Mouse (Mus musculus) embryonic fibroblast, embryonic 13.5 days (primary cell): ENCODE data around the gene Zfp943. TPM values are rescaled to one million over a fixed set of nuclear protein-coding genes. Genes with fewer than 3 reads are reported as not detected.
"Not testable (repeated sequence)": the region's sequence is repeated elsewhere in the genome, so short reads cannot be mapped to it uniquely, and the experiment has no call there.

ENCODE experiments used
- H3K27ac ChIP-seq: 2 replicates; pipeline ENCODE4 v1.5.1; 2012; ENCODE audit warnings: low read length, control low read depth, inconsistent platforms; ENCODE audit not compliant: insufficient read depth
- H3K4me1 ChIP-seq: 2 replicates; pipeline ENCODE4 v1.6.1; 2011; ENCODE audit warnings: low read length; ENCODE audit not compliant: control insufficient read depth, insufficient read depth
- H3K4me3 ChIP-seq: 2 replicates; pipeline ENCODE4 v1.5.1; 2011; ENCODE audit warnings: mild to moderate bottlenecking, control low read depth, low read length; ENCODE audit not compliant: insufficient read depth
- CTCF ChIP-seq: IDR thresholded peaks from 2 replicates; pipeline ENCODE4 v1.5.1; 2011; ENCODE audit warnings: mild to moderate bottlenecking, control low read depth, low read length, moderate library complexity, borderline replicate concordance; ENCODE audit not compliant: insufficient read depth
- POLR2A ChIP-seq: IDR thresholded peaks from 2 replicates; pipeline ENCODE4 v1.6.1; 2011; ENCODE audit warnings: low read depth, mild to moderate bottlenecking, control low read depth, low read length, moderate library complexity
- polyA plus RNA-seq: library from polyadenylated mRNA; stranded (reverse); fragments of >200 nt; gene quantifications from 2 replicates; pipeline ENCODE4 v1.2.4, GENCODE M21; 2011; ENCODE audit warnings: low read depth; ENCODE audit not compliant: missing spikeins, insufficient read length

Gene Zfp943
- polyA plus RNA-seq, result 11.7 and 18.2 TPM in 2 replicates

DNA sequence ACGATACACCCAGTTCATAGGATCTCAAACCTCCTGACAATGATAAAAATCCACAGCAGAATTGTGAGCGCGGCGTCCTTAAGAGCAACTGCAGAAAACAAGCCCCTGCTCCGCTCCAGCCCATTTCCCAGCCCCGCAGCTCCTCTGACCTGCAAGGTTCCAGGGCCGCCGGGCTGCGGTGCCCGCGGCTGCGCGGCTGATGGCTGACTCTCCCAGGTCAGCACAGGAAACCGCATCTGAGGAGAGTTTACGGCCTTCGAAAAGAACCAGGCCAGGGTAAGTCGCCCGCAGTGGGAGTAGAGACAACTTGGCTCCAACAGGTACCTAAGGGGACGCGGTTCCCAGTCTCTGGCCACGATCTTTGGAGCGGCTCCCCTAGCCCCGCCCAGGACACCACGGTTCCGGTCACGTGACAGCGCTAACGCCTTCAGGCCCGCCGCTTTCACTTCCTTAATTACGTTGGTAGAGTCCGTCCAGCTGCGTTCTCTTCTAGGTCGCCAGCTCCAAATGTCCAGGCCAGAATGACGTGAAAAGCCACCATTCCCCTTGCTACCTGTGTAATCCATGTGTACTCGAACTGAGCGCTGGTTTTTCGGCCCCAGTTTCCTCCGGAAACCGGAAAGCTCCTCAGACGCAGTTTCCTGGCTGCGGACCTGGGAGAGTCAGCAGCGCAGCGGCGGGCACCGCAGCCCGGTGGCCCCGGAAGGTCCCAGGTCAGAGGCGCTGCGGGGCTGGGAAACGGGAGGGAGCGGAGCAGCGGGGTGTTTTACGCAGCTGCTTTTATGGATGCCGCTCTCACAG is at the start of gene Zfp943, which contains the start of gene Zfp942:
Zfp943 (plus strand) TSS at position 446 of the 801 bp plus-strand sequence.
Zfp942 (minus strand) TSS at position 358 of the 801 bp plus-strand sequence.
- Histone ChIP-seq H3K27ac (peak within 1 kb of the TSS; percentile 80), H3K4me3 (peak within 1 kb of the TSS; percentile 92)
- peak; percentile 41; the same call in 1 of the 2 replicates for TF ChIP-seq POLR2A
- H3K4me1 ChIP-seq, result not testable (repeated sequence)

DNA sequence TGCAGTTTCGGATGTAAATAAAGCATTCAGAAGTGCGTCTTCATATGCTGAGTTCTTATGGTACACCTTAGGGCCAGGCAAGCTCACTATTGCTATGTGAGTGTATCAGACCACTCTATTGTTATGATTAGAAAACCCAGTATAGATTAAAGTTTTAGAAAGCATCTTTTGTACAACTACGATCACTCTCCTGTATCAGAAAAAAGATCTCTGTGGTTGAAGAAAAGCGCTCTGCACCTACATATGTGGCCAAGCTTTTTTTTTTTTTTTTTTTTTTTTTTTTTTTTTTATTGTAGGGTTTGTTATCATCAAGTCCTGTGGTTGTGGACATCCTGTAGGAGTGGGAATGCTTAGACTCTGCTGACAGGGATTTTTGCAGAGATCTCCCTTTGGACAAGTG is 950 bp downstream of the Zfp943 start:
- TF ChIP-seq CTCF, result no peak
- no peak for TF ChIP-seq POLR2A
- Histone ChIP-seq H3K27ac (no peak overlapping the region), H3K4me3 (peak overlapping the region; percentile 38), H3K4me1 (no peaks in the 10 kb centered on the region)

DNA sequence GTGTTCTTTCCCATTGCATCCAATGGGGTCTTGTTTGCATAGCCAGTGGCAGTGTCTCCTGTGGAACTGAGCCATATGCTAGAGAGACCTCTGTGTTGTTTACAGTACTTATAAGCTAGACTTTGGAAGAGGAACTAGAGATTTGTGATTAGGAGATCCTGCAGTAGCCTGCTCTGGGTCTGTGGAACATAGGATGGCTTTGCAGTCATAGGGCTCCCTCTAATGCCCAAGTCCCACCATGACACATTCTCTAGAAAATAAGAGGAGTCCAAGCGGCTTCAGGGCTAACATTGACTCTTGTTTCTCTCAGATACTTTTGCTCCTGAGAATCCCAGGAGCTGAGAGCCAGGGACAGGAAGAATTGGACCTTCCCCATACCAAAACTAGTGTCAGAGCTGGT is 73.2 kb downstream of the Zfp943 start:
- H3K4me3 ChIP-seq, H3K4me1 ChIP-seq, H3K27ac ChIP-seq: not testable (repeated sequence)

DNA sequence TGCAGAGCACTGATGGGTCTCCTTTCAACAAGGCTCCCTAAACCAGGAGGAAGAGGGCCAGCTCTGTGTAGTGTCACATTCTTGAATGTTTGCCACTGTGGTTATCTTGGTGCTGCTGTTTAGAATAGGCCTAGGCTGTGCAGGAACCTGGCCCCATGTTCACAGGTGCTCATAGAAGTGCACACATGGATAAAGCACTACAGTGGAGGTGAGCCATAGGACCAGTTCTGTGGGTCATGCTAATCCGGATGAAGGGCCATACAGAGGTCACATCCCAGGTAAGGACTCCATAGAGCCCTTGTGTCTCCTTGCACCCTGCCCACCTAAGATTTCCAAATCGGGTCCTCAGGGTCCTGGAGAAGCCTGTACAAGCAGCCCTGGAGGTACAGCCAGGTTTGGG is 87.1 kb downstream of the Zfp943 start:
- no peak for TF ChIP-seq POLR2A
- no peak for TF ChIP-seq CTCF
- Histone ChIP-seq H3K4me1 (no peaks in the 10 kb centered on the region), H3K4me3 (no peak overlapping the region), H3K27ac (no peak overlapping the region)

DNA sequence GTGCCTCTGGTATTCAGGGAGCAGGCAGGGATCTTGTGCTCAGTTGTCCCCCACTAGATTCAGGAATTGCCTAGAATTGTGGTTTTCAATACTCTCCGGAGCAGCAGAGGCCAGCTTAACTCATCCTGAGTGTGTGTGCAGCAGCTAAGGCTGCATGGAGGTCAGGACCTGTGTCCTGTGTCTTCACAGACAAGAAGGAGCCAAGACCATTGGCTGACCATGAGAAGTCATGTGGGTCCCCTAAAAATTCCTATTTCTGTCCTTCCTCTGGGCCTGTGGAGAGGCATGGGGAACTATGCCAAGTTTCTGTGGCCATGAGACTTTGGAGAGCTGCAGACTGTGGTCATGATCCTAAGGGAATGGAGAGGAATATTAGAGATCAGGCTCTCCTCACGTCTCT is 90.9 kb downstream of the Zfp943 start:
- H3K4me3 ChIP-seq, result no peak overlapping the region
- no peak overlapping the region for H3K27ac ChIP-seq
- no peaks in the 10 kb centered on the region for H3K4me1 ChIP-seq
- no peak for TF ChIP-seq POLR2A
- TF ChIP-seq CTCF, result no peak

DNA sequence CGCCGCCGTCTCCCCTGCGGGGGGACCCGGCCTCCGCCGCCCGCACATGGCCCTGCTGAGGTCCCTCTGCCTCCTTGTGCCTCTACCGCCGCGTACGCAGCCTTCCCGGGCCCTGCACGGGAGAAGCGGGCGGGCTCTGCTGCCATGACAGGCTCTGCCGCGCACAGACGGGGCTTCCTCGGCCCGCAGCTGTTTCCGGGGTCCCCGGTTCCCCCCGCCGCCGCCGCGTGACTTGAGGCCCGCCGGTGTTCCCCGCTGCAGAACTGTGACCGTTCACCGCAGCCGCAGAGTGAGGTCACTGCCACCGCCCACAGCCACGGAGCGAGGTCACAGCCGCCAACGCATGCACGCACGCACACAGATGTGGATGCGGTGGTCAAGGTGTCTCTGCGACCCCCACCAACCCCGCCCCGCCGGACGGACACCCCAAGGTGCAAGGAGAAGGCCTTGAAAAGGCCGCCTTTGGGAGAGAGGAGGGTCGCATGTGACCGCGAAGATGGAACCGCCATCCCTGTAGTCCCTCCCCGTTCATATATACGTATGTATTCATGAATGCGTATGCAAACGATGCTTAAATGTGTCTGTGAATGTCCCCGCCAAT is 118.8 kb downstream of the Zfp943 start:
- TF ChIP-seq CTCF (no peak), POLR2A (no peak)

DNA sequence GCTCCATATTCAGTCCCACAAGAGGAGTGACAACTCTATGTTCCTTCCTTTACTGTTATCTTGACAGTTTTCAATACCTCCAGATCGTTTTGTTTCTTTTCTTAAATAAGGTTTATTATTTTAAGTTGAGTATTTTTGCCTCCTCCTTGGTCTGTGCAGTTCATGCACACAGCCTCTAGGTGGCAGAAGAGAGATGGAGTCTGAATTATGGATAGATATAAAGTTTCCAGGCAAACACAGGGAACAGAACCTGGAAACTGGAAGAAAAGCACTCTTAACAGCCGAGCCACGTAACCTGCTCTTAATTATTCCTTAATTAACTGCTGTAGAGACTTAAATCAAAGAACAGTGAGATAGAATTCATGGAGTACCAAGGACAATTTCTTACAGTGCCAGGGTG is 120.9 kb downstream of the Zfp943 start:
- H3K27ac ChIP-seq, H3K4me1 ChIP-seq: not testable (repeated sequence)

More for the DNA sequence above, 118.8 kb downstream of the Zfp943 start:
- Histone ChIP-seq H3K27ac (no peak overlapping the region), H3K4me1 (no peaks in the 10 kb centered on the region), H3K4me3 (peak overlapping the region; percentile 54)

DNA sequence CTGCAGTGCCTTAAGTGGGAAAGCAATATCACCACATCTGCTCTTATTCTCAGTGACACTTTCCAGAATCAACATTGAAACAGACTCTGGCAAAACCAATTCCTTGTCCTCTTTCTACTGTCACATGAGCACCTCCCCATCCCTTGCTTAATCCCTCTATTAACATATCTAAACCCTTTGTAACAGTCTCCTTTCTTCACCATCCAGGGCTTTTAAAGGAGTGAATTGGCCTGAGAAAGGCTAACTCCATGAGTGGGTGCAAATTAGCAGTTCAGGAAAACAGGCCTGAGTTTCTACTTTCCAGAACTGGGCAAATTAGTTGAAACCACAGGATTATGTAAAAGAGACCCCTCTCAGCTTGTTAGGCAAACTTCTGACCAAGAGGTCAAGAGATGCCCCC is 156.4 kb downstream of the Zfp943 start:
- Histone ChIP-seq H3K4me3 (no peak overlapping the region), H3K4me1 (no peaks in the 10 kb centered on the region), H3K27ac (no peak overlapping the region)
- no peak for TF ChIP-seq CTCF
- no peak for TF ChIP-seq POLR2A

More for the DNA sequence above, 120.9 kb downstream of the Zfp943 start:
- H3K4me3 ChIP-seq, result not testable (repeated sequence)

Other genes starting within 250 kb of the Zfp943 start
- 7.1 and 9.9 TPM in 2 replicates for gene Zfp229, start 231.8 kb upstream of the Zfp943 start, polyA plus RNA-seq
- gene Zfp820, start 116.8 kb upstream of the Zfp943 start, polyA plus RNA-seq, result 5.3 and 7.6 TPM in 2 replicates
- gene Zfp995, start 52.6 kb upstream of the Zfp943 start, polyA plus RNA-seq, result 11.4 and 12.6 TPM in 2 replicates
- gene Zfp942, start 88 bp upstream of the Zfp943 start, polyA plus RNA-seq, result 11.3 and 13.9 TPM in 2 replicates
- 3.3 and 3.8 TPM in 2 replicates for gene Zfp947, start 203.6 kb downstream of the Zfp943 start, polyA plus RNA-seq